Mouse (Mus musculus) bone marrow macrophage, adult 2 months (primary cell): ENCODE data around the gene Neu2. TPM values are rescaled to one million over a fixed set of nuclear protein-coding genes. Genes with fewer than 3 reads are reported as not detected.

Experiments
- H3K27ac ChIP-seq: 2 replicates; pipeline ENCODE4 v1.5.1; 2012; ENCODE audit warnings: low read depth, low read length; ENCODE audit not compliant: insufficient read depth
- H3K4me1 ChIP-seq: 2 replicates; pipeline ENCODE4 v1.6.1; 2012; ENCODE audit warnings: low read length; ENCODE audit not compliant: control insufficient read depth, insufficient read depth
- H3K4me3 ChIP-seq: 2 replicates; pipeline ENCODE4 v1.5.1; 2012; ENCODE audit warnings: mild to moderate bottlenecking, low read length, moderate library complexity; ENCODE audit not compliant: insufficient read depth
- CTCF ChIP-seq: IDR thresholded peaks from 2 replicates; pipeline ENCODE4 v1.5.1; 2012; ENCODE audit warnings: low read depth, mild to moderate bottlenecking, low read length, moderate library complexity
- POLR2A ChIP-seq: IDR thresholded peaks from 2 replicates; pipeline ENCODE4 v1.6.1; 2012; ENCODE audit warnings: mild to moderate bottlenecking, low read depth, low read length, borderline replicate concordance
- polyA plus RNA-seq: library from polyadenylated mRNA; stranded (reverse); fragments of >200 nt; gene quantifications from 2 replicates; pipeline ENCODE4 v1.2.4, GENCODE M21; 2012; ENCODE audit not compliant: missing spikeins, insufficient read depth, insufficient read length

Gene Neu2
- polyA plus RNA-seq, 1 experiment, result not detected

GRCm38 (mm10) chr1:87607385-87608091 lies 97.8 kb downstream of the Neu2 start:
- no peak for TF ChIP-seq CTCF
- Histone ChIP-seq H3K4me1 (peaks cover 5% of the 10 kb centered on the region), H3K27ac (no peak overlapping the region), H3K4me3 (no peak overlapping the region)

GRCm38 (mm10) chr1:87608416-87609046 lies 98.8 kb downstream of the Neu2 start:
- H3K27ac ChIP-seq, result no peak overlapping the region
- no peak overlapping the region for H3K4me3 ChIP-seq
- H3K4me1 ChIP-seq, result peaks cover 5% of the 10 kb centered on the region
- no peak for TF ChIP-seq POLR2A
- peak; percentile 95 for TF ChIP-seq CTCF

GRCm38 (mm10) chr1:87614576-87615295 lies 105.0 kb downstream of the Neu2 start:
- TF ChIP-seq CTCF (no peak), POLR2A (no peak)
- no peak overlapping the region for H3K4me3 ChIP-seq
- no peak overlapping the region for H3K27ac ChIP-seq
- peaks cover 7% of the 10 kb centered on the region for H3K4me1 ChIP-seq

- peaks cover 40% of the 10 kb centered on the region for H3K4me1 ChIP-seq
These were observed 110.6 kb downstream of the Neu2 start, which contains the start of gene Inpp5d for GRCm38 (mm10) chr1:87620211-87620668. Gene Inpp5d (plus strand): TSS chr1:87620312.

GRCm38 (mm10) chr1:87620693-87621092 lies 111.0 kb downstream of the Neu2 start:
- Histone ChIP-seq H3K27ac (peak overlapping the region; percentile 94), H3K4me3 (peak overlapping the region; percentile 78), H3K4me1 (peaks cover 41% of the 10 kb centered on the region)
- TF ChIP-seq CTCF (no peak), POLR2A (no peak)

More at GRCm38 (mm10) chr1:87620211-87620668, 110.6 kb downstream of the Neu2 start, which contains the start of gene Inpp5d:
- Histone ChIP-seq H3K4me3 (peak within 1 kb of the TSS; percentile 78), H3K27ac (peak within 1 kb of the TSS; percentile 94)
- no peak for TF ChIP-seq CTCF
- 0 out of 2 replicates have a peak, but pooled peaks have one; percentile 2 for TF ChIP-seq POLR2A

- H3K4me3 ChIP-seq, result peak overlapping the region; percentile 78
- H3K27ac ChIP-seq, result peak overlapping the region; percentile 94
- TF ChIP-seq CTCF (no peak), POLR2A (no peak)
- H3K4me1 ChIP-seq, result peaks cover 44% of the 10 kb centered on the region
These were observed 111.6 kb downstream of the Neu2 start for GRCm38 (mm10) chr1:87621146-87621857.

GRCm38 (mm10) chr1:87621858-87622279 lies 112.2 kb downstream of the Neu2 start:
- Histone ChIP-seq H3K4me3 (peak overlapping the region; percentile 78), H3K4me1 (peaks cover 48% of the 10 kb centered on the region), H3K27ac (peak overlapping the region; percentile 94)
- TF ChIP-seq POLR2A (no peak), CTCF (no peak)

- H3K4me1 ChIP-seq, result peaks cover 62% of the 10 kb centered on the region
- peak overlapping the region; percentile 92 for H3K27ac ChIP-seq
- H3K4me3 ChIP-seq, result peak overlapping the region; percentile 25; the same call in 1 of the 2 replicates
- no peak for TF ChIP-seq POLR2A
- TF ChIP-seq CTCF, result no peak
These were observed 114.4 kb downstream of the Neu2 start for GRCm38 (mm10) chr1:87623977-87624666.

- peaks cover 62% of the 10 kb centered on the region for H3K4me1 ChIP-seq
- H3K27ac ChIP-seq, result peak overlapping the region; percentile 92
- H3K4me3 ChIP-seq, result peak overlapping the region; percentile 31
- no peak for TF ChIP-seq CTCF
- TF ChIP-seq POLR2A, result no peak
These were observed 115.1 kb downstream of the Neu2 start for GRCm38 (mm10) chr1:87624826-87625225.
